Mouse (Mus musculus) erythroblast, embryonic 14.5 days (primary cell): ENCODE measurements around the gene Gm49391.
"Not testable (repeated sequence)": the region's sequence is repeated elsewhere in the genome, so short reads cannot be mapped to it uniquely, and the experiment has no call there.

Experiments
- GATA1 ChIP-seq: IDR thresholded peaks from 2 replicates; pipeline ENCODE4 v1.6.1; 2012; ENCODE audit warnings: low read length, inconsistent platforms, mixed read lengths
- TAL1 ChIP-seq: IDR thresholded peaks from 3 replicates; pipeline ENCODE4 v1.6.1; 2012; ENCODE audit warnings: low read length, inconsistent platforms, mixed read lengths

DNA sequence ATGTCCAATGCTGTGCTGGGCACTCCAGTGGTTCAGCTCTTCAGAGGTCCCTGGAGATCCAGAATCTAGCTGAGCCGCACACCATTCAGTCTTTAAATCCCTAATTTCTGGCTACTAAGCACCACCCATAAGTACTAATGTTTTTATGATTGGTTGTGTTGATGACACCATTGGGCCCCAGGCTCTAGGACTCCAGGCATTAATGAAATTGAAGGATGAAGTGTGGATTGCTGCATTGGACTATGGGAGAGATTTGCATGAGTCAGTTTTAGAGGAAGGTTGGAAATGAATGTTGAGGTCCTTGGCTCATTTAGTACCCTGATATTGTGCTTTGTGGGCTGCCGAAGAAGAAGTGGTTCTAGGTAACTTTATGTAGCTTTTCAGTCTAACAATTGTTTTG lies 31.6 kb downstream of the Gm49391 start, which contains the start of gene Tpbpb:
- not testable (repeated sequence) for TF ChIP-seq TAL1, GATA1
